Mouse (Mus musculus): ENCODE measurements at regions not wholly inside any gene's neighbourhood (a gene's known extent, or its start where the extent isn't known, plus 50 kb on each side); places are given as distances from the start of the nearest gene placed in this dataset.

- in situ Hi-C loops (cut with MboI, MseI), result no loop called here
These were observed 453.7 kb upstream of the Cntn6 start for GRCm38 (mm10) chr6:104038853-104039252.

- in situ Hi-C loops (cut with MboI, MseI), result loop anchor here (10.0 kb wide), 1 partner anchor 464 kb away; no protein-coding TSS in a partner anchor
These were observed 452.1 kb upstream of the Cntn6 start for GRCm38 (mm10) chr6:104040450-104040849.

GRCm38 (mm10) chr6:104055996-104056395, 436.6 kb upstream of the Cntn6 start:
- in situ Hi-C loops (cut with MboI, MseI), result no loop called here

GRCm38 (mm10) chr6:104061692-104062263, 430.8 kb upstream of the Cntn6 start:
- in situ Hi-C loops (cut with MboI, MseI), result no loop called here

- in situ Hi-C loops (cut with MboI, MseI), result loop anchor here (10.0 kb wide), 1 partner anchor 664 kb away; no protein-coding TSS in a partner anchor
These were observed 412.0 kb upstream of the Cntn6 start for GRCm38 (mm10) chr6:104080581-104080980.

- in situ Hi-C loops (cut with MboI, MseI), result loop anchor here (10.0 kb wide), 1 partner anchor 663 kb away; no protein-coding TSS in a partner anchor
These were observed 410.3 kb upstream of the Cntn6 start for GRCm38 (mm10) chr6:104082242-104082641.

GRCm38 (mm10) chr6:104108386-104108785, 384.2 kb upstream of the Cntn6 start:
- in situ Hi-C loops (cut with MboI, MseI), result no loop called here

All from T-helper 2 cell (primary cell).